Mouse (Mus musculus) bone marrow, adult 2 months (tissue): ENCODE measurements around the gene AI481877. TPM values are rescaled to one million over a fixed set of nuclear protein-coding genes. Genes with fewer than 3 reads are reported as not detected.

Source experiments
- H3K27ac ChIP-seq: fragments of 200-500 bp; 2 replicates; pipeline ENCODE4 v1.5.1; 2012; ENCODE audit warnings: low read depth, mild to moderate bottlenecking, control low read depth, inconsistent platforms, low read length; ENCODE audit not compliant: control insufficient read depth, poor library complexity, insufficient read depth
- H3K4me1 ChIP-seq: fragments of 200-500 bp; 2 replicates; pipeline ENCODE4 v1.6.1; 2011; ENCODE audit warnings: low read length; ENCODE audit not compliant: control insufficient read depth, insufficient read depth
- H3K4me3 ChIP-seq: fragments of 200-500 bp; replicated peaks from 2 replicates; pipeline ENCODE3; 2011; ENCODE audit warnings: mild to moderate bottlenecking, low read depth, low read length, control low read depth; ENCODE audit not compliant: control insufficient read depth
- CTCF ChIP-seq: fragments of 200-500 bp; IDR thresholded peaks from 2 replicates; pipeline ENCODE4 v1.5.1; 2011; ENCODE audit warnings: low read length, control low read depth; ENCODE audit not compliant: control insufficient read depth, insufficient read depth
- POLR2A ChIP-seq: fragments of 200-500 bp; IDR thresholded peaks from 2 replicates; pipeline ENCODE4 v1.6.1; 2011; ENCODE audit warnings: low read depth, mild to moderate bottlenecking, control low read depth, low read length, borderline replicate concordance; ENCODE audit not compliant: control insufficient read depth
- whole genome bisulfite sequencing: fragments of 180-500 bp; shearing (Covaris S2); methylation state at CpG from one replicate; pipeline ENCODE4 v1.1.7; 2018; 5-methylcytosine and 5-hydroxymethylcytosine counted together
- polyA plus RNA-seq: library from polyadenylated mRNA; stranded (reverse); fragments of >200 nt; gene quantifications from 2 replicates; pipeline ENCODE4 v1.2.4, GENCODE M21; 2011; ENCODE audit warnings: low replicate concordance; ENCODE audit not compliant: missing spikeins, insufficient read depth, insufficient read length

The AI481877 gene
- polyA plus RNA-seq, 1 experiment = not detected

DNA sequence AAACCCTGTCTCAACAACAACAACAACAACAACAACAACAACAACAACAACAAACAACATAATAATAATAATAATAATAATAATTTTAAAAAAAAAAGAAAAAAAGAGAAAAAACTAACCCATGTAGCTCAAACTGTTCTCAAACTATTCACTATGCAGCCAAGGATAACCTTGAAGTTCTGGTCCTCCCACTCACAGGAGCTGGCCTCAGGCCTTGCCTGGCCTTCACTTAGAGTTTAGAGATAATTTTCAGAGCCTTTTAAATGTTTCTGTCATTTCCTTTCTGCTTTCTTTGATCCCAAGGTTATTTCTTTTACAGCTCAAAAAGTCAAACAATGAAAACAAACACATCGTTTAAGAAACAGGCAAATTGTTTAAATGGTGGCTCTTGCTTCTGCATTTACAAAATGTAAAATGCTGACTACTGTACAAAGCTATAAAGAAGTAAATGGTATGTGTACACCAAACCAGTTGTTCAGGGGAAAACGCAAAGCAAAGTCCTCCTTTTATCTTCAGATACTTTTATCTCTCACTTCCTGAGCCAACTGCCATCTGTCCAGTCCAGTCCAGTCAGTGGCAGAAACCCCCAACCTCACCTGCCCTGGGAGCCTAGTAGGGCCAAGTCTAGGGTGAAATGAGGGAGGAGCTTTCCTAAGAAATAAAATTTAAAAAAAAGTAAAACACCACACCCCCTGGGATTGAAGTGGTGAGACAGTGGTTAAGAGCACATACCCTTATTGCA lies 34.6 kb upstream of the AI481877 start:
- no peak for TF ChIP-seq CTCF
- no peak for TF ChIP-seq POLR2A
- H3K27ac ChIP-seq = no peak overlapping the region
- WGBS = 53% methylated on average over 2 of the region's 2 CpGs
- H3K4me3 ChIP-seq = no peak overlapping the region
- no peaks in the 10 kb centered on the region for H3K4me1 ChIP-seq

DNA sequence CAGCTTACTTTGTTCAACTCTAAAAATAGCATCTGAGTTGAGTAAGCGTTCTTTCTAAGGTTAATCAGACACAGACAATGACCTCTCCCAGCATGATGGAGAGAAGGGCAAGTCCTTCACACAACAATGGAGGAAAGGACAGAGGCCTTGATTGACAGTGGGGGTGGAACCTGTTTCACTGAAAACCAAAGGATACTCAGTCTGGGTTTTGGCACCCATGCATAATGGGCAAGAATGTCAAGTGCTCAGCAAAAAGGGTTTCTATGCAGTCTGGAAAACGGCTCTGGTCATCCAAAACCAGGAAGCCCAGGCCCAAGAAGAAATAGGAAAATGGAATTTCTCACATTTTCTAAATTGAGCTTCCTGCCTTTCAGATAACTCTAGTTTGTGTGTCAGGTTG lies 33.8 kb upstream of the AI481877 start:
- H3K4me1 ChIP-seq = no peaks in the 10 kb centered on the region
- no peak overlapping the region for H3K27ac ChIP-seq
- H3K4me3 ChIP-seq = no peak overlapping the region
- 79% methylated on average over 2 of the region's 2 CpGs for WGBS
- TF ChIP-seq CTCF (no peak), POLR2A (no peak)

DNA sequence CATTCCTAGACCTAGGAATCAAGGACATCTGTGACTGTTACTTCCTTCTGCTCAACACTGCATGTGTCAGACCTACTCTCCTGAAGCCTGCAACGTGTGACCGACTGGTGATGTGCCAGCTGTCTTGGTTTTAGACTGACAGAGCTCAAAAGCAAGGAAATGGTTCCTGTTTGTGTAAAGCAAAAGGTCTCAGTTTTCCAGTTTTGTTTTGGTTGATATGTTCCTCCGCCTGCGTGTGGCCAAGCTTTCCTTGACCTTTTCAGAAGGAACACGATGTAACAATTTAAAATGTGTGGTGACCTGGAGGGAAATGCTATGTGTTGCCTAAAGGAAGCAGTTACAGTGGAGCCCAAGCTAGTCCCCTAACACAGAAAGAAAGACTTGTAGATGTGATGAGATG lies 31.2 kb upstream of the AI481877 start:
- TF ChIP-seq POLR2A (no peak), CTCF (no peak)
- no peak overlapping the region for H3K27ac ChIP-seq
- WGBS = 56% methylated on average over 5 of the region's 5 CpGs

DNA sequence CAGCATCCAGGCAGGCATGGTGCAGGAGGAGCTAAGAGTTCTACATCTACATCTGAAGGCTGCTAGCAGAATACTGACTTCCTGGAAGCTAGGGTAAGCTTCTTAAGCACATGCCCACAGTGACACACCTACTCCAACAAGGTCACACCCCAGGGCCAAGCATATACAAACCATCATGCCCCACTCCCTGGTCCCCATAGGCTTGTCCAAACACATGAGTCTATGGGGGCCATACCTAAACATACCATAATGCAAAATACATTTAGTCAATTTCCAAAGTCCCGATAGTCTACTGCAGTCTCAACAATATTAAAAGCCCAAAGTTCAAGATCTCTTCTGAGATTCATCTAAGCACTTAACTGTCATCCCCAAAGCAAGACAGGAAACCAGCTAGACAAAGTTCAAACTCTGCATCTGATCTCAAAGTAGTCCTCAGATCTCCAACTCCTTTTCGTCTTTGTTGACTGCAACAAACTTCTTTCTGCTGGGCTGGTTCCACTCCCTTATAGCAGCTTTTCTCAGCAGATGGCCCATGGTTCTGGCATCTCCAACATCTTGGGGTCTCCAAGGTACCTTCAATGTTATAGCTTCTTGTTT lies 28.6 kb upstream of the AI481877 start:
- no peak for TF ChIP-seq CTCF
- no peak for TF ChIP-seq POLR2A
- H3K27ac ChIP-seq = no peak overlapping the region
- H3K4me1 ChIP-seq = no peaks in the 10 kb centered on the region
- WGBS = 92% methylated on average over 2 of the region's 2 CpGs
- H3K4me3 ChIP-seq = no peak overlapping the region

More for the DNA sequence above, 31.2 kb upstream of the AI481877 start:
- no peaks in the 10 kb centered on the region for H3K4me1 ChIP-seq
- no peak overlapping the region for H3K4me3 ChIP-seq

DNA sequence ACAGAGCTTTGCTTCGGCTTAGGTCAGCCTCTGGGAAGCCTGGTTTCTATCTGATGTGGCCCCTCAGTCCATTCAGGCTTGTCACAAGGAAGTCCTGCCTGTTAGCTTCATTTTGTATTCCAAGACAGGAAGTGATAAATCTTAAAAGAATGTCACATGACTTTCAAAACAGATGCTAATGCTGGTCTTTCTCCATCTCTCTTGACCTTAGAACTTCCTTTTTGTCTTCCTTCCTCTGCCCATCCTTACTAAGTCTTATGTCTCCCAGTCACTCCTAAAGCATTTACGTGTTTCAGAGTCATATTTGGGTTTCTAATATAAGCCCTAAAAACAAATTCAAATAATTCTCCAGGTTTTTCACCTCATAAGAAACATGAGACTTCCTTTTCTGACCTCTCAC lies 25.3 kb upstream of the AI481877 start:
- 46% methylated on average over 2 of the region's 2 CpGs for WGBS
- H3K4me3 ChIP-seq = no peak overlapping the region
- H3K4me1 ChIP-seq = no peaks in the 10 kb centered on the region
- H3K27ac ChIP-seq = no peak overlapping the region
- TF ChIP-seq POLR2A = no peak
- no peak for TF ChIP-seq CTCF

DNA sequence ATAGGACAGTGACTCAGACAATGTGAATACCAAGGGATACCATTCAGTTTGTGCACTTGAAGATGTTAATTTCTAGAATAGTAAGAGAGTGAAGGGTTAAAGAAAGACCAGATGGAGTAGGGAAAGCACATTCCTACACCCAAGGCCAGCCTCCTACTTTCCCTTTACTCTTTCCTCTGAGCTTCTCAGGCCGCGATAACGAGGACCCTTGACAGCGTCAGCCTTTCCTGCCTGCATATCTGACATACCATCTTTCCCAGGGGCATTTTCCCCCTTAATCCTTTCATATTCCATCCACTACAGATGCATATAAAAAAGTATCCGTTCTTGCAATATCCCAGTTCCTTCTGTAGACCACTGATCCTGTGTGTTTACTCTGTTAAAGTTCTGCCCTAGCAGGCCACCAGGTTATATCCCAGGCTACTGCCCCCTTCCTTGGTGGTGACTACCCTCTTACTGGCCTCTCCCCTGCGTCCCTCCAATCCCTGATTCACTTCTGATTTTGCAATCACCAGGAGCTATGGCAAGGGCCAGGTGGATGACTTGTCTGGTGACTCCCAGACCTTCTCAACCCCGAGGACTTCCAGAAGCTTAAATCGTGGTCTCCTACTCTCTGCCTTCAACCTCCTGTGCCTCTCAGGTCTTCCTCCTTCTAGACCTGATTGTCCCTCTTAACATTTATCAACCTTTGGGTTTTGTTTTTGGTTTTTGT lies 22.3 kb upstream of the AI481877 start:
- Histone ChIP-seq H3K4me1 (no peaks in the 10 kb centered on the region; the same call in 1 of the 2 replicates), H3K4me3 (no peak overlapping the region), H3K27ac (no peak overlapping the region)
- TF ChIP-seq CTCF (no peak), POLR2A (no peak)
- WGBS = 80% methylated on average over 8 of the region's 8 CpGs

DNA sequence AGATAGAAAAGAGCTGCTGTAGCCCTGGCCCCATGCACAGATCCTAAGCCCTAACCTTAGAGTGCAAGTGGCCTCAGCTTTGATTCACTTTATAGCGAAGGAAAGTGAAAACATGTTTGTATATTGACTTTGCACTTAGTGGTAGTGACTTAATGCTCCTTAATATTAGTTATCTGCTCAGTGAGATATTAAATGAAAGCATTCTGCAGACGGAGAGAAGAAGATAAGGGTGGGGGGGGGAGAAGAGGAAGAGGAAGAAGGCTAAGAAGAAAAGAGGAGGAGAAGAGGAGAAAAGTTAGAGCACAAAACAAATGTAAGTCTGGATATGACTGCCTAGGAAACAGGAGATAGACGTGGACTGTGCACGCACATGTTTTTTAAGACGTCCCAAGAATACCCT lies 21.5 kb upstream of the AI481877 start:
- Histone ChIP-seq H3K4me1 (no peaks in the 10 kb centered on the region; the same call in 1 of the 2 replicates), H3K27ac (no peak overlapping the region), H3K4me3 (no peak overlapping the region)
- WGBS = 84% methylated on average over 5 of the region's 5 CpGs
- TF ChIP-seq POLR2A = no peak

DNA sequence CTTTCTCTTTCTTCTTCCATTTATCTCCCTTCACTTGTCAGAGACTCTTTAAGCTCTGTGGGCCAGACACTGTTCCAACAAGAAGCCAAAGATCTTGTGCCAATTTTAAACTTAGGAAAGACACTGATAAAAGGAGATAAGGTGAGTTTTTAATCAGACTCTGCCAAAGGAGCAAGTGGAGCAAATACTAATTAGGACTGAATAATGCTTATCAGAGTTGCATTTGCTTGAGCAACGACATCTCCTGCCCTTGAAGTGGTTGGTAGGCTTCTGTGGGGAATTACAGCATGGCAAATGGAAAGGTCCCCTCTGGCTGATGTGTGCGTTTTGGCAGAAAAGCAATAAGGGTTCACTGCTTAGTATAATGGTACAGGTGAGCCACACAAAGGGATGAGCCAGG lies 18.9 kb upstream of the AI481877 start:
- H3K27ac ChIP-seq = no peak overlapping the region
- no peak overlapping the region for H3K4me3 ChIP-seq
- H3K4me1 ChIP-seq = no peaks in the 10 kb centered on the region; the same call in 1 of the 2 replicates
- TF ChIP-seq POLR2A = no peak
- TF ChIP-seq CTCF = no peak
- WGBS = 50% methylated on average over 2 of the region's 2 CpGs
